Mouse (Mus musculus): ENCODE measurements around the gene Gsta4. TPM values are rescaled to one million over a fixed set of nuclear protein-coding genes. Genes with fewer than 3 reads are reported as not detected.
A peak's percentile ranks its signal among the peaks of the same experiment; 100 is the strongest.

Gene Gsta4
- polyA plus RNA-seq, 2 experiments: 17.2 to 30.6 TPM

DNA sequence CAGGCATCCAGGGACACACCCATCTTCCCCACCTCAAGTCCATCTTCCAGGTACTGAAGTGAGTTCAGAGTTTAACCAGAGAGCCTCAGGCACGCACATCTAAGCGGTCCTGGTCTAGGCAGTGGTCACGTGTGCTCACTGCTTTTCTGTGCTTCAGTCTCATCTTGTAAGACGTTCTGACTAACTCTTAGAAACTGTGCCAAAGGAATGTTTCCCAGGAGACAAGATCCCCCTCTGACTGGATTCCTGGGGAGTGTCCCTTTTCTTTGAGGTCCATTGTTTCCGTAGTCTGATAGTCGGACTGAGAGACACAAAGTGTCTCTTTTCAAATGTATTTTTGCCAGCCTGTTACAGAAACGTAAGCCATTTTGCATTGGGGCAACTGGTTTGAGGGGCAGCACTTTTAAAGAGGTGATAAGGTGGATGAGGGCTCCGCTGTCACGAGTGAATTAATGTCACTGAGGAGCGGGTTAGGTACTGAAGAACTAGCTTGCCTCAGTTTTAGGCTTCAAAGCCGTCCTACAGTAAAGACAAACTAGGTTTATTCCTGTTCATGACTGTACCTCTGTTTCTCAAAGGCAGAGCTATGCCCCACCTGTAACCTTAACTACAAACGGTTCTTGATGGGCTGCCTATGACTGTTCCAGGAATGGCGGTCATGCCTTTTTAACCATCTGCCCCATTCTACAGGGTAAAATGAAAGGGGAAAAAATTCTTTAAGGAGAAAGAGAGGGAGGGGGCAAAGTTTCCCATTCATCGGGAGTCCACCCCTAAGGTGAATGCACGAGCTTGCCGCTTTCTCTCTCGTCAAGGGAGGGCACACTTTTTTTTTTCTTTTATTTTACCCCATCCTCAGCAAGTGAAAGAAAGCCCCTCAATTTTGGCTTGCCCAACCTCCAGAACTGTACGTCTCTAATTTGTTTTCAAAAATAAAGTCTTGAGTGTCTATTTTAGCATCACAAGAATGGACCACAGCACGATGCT is 8.4 kb downstream of the Gsta4 start:
- no peak for TF ChIP-seq CTCF (IDR thresholded peaks at IDR 0.05; ENCODE audit: low read depth)
- TF ChIP-seq EP300 (IDR thresholded peaks at IDR 0.05; ENCODE audit: low read depth): no peak
- peak overlapping the region; percentile 61 for H3K9ac ChIP-seq (replicated peaks)
- peak overlapping the region; percentile 44 to 57 for H3K4me3 ChIP-seq (ENCODE audit: insufficient read depth in 1 of 2, low read depth in 2 of 2, low read length in 2 of 2)
- DNase-seq (ENCODE audit: low read depth in 3 of 3, low spot score in 3 of 3): no peak
- no peak for ATAC-seq (ENCODE audit: insufficient read depth)
- no peaks in the 10 kb centered on the region for H3K36me3 ChIP-seq (replicated peaks; ENCODE audit: control insufficient read depth, insufficient read depth, low read depth)
- 9% methylated on average over 19 of the region's 19 CpGs for WGBS (ENCODE audit: insufficient replicate concordance)
- H3K4me1 ChIP-seq (replicated peaks; ENCODE audit: control insufficient read depth in 2 of 2, insufficient read depth in 2 of 2, low read length in 1 of 2): peaks cover 25 to 32% of the 10 kb centered on the region in 2 experiments
- H3K27me3 ChIP-seq (ENCODE audit: control insufficient read depth, insufficient read depth, low read length): no peaks in the 10 kb centered on the region
- peak overlapping the region; percentile 5; the same call in 1 of the 2 replicates for H3K27ac ChIP-seq
- H3K4me2 ChIP-seq (ENCODE audit: low read depth): peak overlapping the region; percentile 71
- no peaks in the 10 kb centered on the region for H3K9me3 ChIP-seq (ENCODE audit: control insufficient read depth, low read length)

GRCm38 (mm10) chr9:78191736-78192135 is 9.2 kb downstream of the Gsta4 start:
- WGBS (ENCODE audit: insufficient replicate concordance): under 1% methylated on average over 18 of the region's 18 CpGs
- TF ChIP-seq EP300 (IDR thresholded peaks at IDR 0.05; ENCODE audit: low read depth) (peak; percentile 23; the same call in 1 of the 2 replicates), CTCF (IDR thresholded peaks at IDR 0.05; ENCODE audit: low read depth) (no peak)
- Histone ChIP-seq H3K27ac (no peak overlapping the region; the same call in 1 of the 2 replicates), H3K9me3 (ENCODE audit: control insufficient read depth, low read length) (no peaks in the 10 kb centered on the region), H3K4me1 (replicated peaks; ENCODE audit: control insufficient read depth in 2 of 2, insufficient read depth in 2 of 2, low read length in 1 of 2) (peaks cover 25 to 32% of the 10 kb centered on the region in 2 experiments), H3K27me3 (ENCODE audit: control insufficient read depth, insufficient read depth, low read length) (no peaks in the 10 kb centered on the region), H3K4me3 (ENCODE audit: insufficient read depth in 1 of 2, low read depth in 2 of 2, low read length in 2 of 2) (peak overlapping the region; percentile 44 to 57), H3K36me3 (replicated peaks; ENCODE audit: control insufficient read depth, insufficient read depth, low read depth) (no peaks in the 10 kb centered on the region), H3K9ac (replicated peaks) (peak overlapping the region; percentile 61), H3K4me2 (ENCODE audit: low read depth) (peak overlapping the region; percentile 71)
- DNase-seq (ENCODE audit: low read depth in 3 of 3, low spot score in 3 of 3): peak; percentile 87 to 92 (median 87)
- peak; percentile 70 for ATAC-seq (ENCODE audit: insufficient read depth)

GRCm38 (mm10) chr9:78193902-78194597 is 11.5 kb downstream of the Gsta4 start:
- no peaks in the 10 kb centered on the region for H3K27me3 ChIP-seq (ENCODE audit: control insufficient read depth, insufficient read depth, low read length)
- DNase-seq (ENCODE audit: low read depth in 3 of 3, low spot score in 3 of 3) (peak; percentile 60 to 70 (median 62)), ATAC-seq (ENCODE audit: insufficient read depth) (no peak)
- no peak overlapping the region for H3K27ac ChIP-seq
- TF ChIP-seq CTCF (IDR thresholded peaks at IDR 0.05; ENCODE audit: low read depth) (peak; percentile 84), EP300 (IDR thresholded peaks at IDR 0.05; ENCODE audit: low read depth) (no peak)
- H3K4me1 ChIP-seq (replicated peaks; ENCODE audit: control insufficient read depth in 2 of 2, insufficient read depth in 2 of 2, low read length in 1 of 2): peaks cover 17 to 22% of the 10 kb centered on the region in 2 experiments
- no peak overlapping the region for H3K9ac ChIP-seq (replicated peaks)
- H3K9me3 ChIP-seq (ENCODE audit: control insufficient read depth, low read length): no peaks in the 10 kb centered on the region
- 40% methylated on average over 9 of the region's 9 CpGs for WGBS (ENCODE audit: insufficient replicate concordance)
- H3K36me3 ChIP-seq (replicated peaks; ENCODE audit: control insufficient read depth, insufficient read depth, low read depth): no peaks in the 10 kb centered on the region
- H3K4me3 ChIP-seq (ENCODE audit: insufficient read depth in 1 of 2, low read depth in 2 of 2, low read length in 2 of 2): no peak overlapping the region
- no peak overlapping the region for H3K4me2 ChIP-seq (ENCODE audit: low read depth)

DNA sequence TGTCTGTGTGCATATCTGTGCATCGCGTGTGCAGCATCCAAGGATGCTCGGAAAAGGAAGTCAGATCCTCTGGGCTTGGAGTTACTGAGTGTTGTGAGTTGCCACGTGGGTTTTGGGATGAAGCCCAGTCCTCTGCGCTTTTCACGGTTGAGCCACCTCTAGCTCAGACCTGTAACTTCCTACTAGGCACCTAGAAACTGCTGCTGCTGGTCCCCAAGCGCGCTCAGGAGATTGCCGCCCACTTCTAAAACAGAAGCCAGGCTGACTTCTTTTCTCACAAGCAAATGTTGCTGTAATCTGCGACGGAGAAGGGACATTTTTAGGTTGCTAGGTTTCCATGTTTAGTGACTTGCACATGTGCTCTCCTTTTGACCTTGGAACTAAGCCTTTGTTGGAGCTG is 12.5 kb downstream of the Gsta4 start:
- no peak overlapping the region for H3K4me2 ChIP-seq (ENCODE audit: low read depth)
- ATAC-seq (ENCODE audit: insufficient read depth) (no peak), DNase-seq (ENCODE audit: low read depth in 3 of 3, low spot score in 3 of 3) (no peak)
- H3K4me3 ChIP-seq (ENCODE audit: insufficient read depth in 1 of 2, low read depth in 2 of 2, low read length in 2 of 2): no peak overlapping the region
- H3K36me3 ChIP-seq (replicated peaks; ENCODE audit: control insufficient read depth, insufficient read depth, low read depth): no peaks in the 10 kb centered on the region
- TF ChIP-seq CTCF (IDR thresholded peaks at IDR 0.05; ENCODE audit: low read depth): no peak
- no peak for TF ChIP-seq EP300 (IDR thresholded peaks at IDR 0.05; ENCODE audit: low read depth)
- no peaks in the 10 kb centered on the region for H3K9me3 ChIP-seq (ENCODE audit: control insufficient read depth, low read length)
- H3K27ac ChIP-seq: no peak overlapping the region
- WGBS (ENCODE audit: insufficient replicate concordance): 74% methylated on average over 11 of the region's 11 CpGs
- no peak overlapping the region for H3K9ac ChIP-seq (replicated peaks)
- peaks cover 9 to 13% of the 10 kb centered on the region in 2 experiments for H3K4me1 ChIP-seq (replicated peaks; ENCODE audit: control insufficient read depth in 2 of 2, insufficient read depth in 2 of 2, low read length in 1 of 2)
- no peaks in the 10 kb centered on the region for H3K27me3 ChIP-seq (ENCODE audit: control insufficient read depth, insufficient read depth, low read length)

DNA sequence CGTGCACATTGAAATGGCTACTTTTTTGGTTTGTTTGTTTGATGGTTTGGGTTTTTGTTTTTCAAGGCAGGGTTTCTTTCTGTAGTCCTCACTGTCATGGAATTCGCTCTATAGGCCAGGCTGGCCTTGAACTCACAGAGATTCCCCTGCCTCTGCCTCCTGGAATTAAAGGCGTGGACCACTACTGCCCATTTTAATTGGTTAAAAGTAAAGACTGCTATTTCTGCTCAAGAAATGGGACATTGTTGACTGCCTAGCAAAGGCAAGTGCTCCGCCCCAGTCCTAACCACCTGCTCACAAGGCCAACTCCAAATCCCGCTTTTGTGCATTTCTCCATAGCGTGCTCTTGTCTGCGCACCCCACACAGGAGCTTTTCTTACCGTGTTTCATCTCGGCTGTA is 15.2 kb downstream of the Gsta4 start:
- Histone ChIP-seq H3K27ac (no peak overlapping the region), H3K36me3 (replicated peaks; ENCODE audit: control insufficient read depth, insufficient read depth, low read depth) (no peaks in the 10 kb centered on the region), H3K9me3 (ENCODE audit: control insufficient read depth, low read length) (no peaks in the 10 kb centered on the region), H3K27me3 (ENCODE audit: control insufficient read depth, insufficient read depth, low read length) (no peaks in the 10 kb centered on the region), H3K4me1 (replicated peaks; ENCODE audit: control insufficient read depth in 2 of 2, insufficient read depth in 2 of 2, low read length in 1 of 2) (no peaks in the 10 kb centered on the region), H3K4me3 (ENCODE audit: insufficient read depth in 1 of 2, low read depth in 2 of 2, low read length in 2 of 2) (no peak overlapping the region), H3K4me2 (ENCODE audit: low read depth) (no peak overlapping the region), H3K9ac (replicated peaks) (no peak overlapping the region)
- DNase-seq (ENCODE audit: low read depth in 3 of 3, low spot score in 3 of 3): no peak
- TF ChIP-seq CTCF (IDR thresholded peaks at IDR 0.05; ENCODE audit: low read depth): no peak
- no peak for TF ChIP-seq EP300 (IDR thresholded peaks at IDR 0.05; ENCODE audit: low read depth)
- whole genome bisulfite sequencing (ENCODE audit: insufficient replicate concordance): 82% methylated on average over 9 of the region's 9 CpGs
- ATAC-seq (ENCODE audit: insufficient read depth): no peak

Data from liver, embryonic 14.5 days (tissue).